Mouse (Mus musculus) hindbrain, postnatal 0 days (tissue): ENCODE results near the gene Tfrc. TPM values are rescaled to one million over a fixed set of nuclear protein-coding genes. Genes with fewer than 3 reads are reported as not detected.
A peak's percentile ranks its signal among the peaks of the same experiment; 100 is the strongest.
"Not testable (repeated sequence)": the region's sequence is repeated elsewhere in the genome, so short reads cannot be mapped to it uniquely, and the experiment has no call there.

Experiments
- ATAC-seq: fragments of 200-750 bp; cut with Nextera tagmentation; 2 replicates; pipeline ENCODE4 v1.8.0; 2017; ENCODE audit warnings: mild to moderate bottlenecking, moderate TSS enrichment, moderate library complexity
- DNase-seq: peaks from one replicate; pipeline ENCODE4 v3.0.0-alpha.2; 2015; ENCODE audit warnings: low spot score
- H3K27ac ChIP-seq: fragments of 300-500 bp; sonication (generic); 2 replicates; pipeline ENCODE4 v1.5.1; 2014; ENCODE audit warnings: mild to moderate bottlenecking
- H3K27me3 ChIP-seq: fragments of 300-500 bp; sonication (generic); 2 replicates; pipeline ENCODE4 v1.6.1; 2014; ENCODE audit warnings: low read length, mixed read lengths; ENCODE audit not compliant: insufficient read depth
- H3K36me3 ChIP-seq: fragments of 300-500 bp; sonication (generic); 2 replicates; pipeline ENCODE4 v1.6.1; 2014; ENCODE audit warnings: low read length, mixed read lengths; ENCODE audit not compliant: insufficient read depth
- H3K4me1 ChIP-seq: fragments of 300-500 bp; sonication (generic); 2 replicates; pipeline ENCODE4 v1.6.1; 2014; ENCODE audit warnings: antibody characterized with exemption, low read length, mixed read lengths; ENCODE audit not compliant: insufficient read depth
- H3K4me2 ChIP-seq: fragments of 300-500 bp; sonication (generic); 2 replicates; pipeline ENCODE4 v1.6.1; 2014; ENCODE audit warnings: low read depth, mild to moderate bottlenecking, low read length, moderate library complexity, mixed read lengths
- H3K4me3 ChIP-seq: fragments of 300-500 bp; sonication (generic); 2 replicates; pipeline ENCODE4 v1.5.1; 2014; ENCODE audit warnings: low read length
- H3K9ac ChIP-seq: fragments of 300-500 bp; sonication (generic); replicated peaks from 2 replicates; pipeline ENCODE4 v1.6.1; 2014; ENCODE audit warnings: mild to moderate bottlenecking, low read length, moderate library complexity, mixed read lengths
- H3K9me3 ChIP-seq: fragments of 300-500 bp; sonication (generic); 2 replicates; pipeline ENCODE4 v1.6.1; 2016; ENCODE audit warnings: low read length, mixed read lengths
- CTCF ChIP-seq: IDR thresholded peaks from 2 replicates; pipeline ENCODE4 v1.5.1; 2016; ENCODE audit warnings: antibody characterized with exemption, control low read depth, low read depth
- WGBS: fragments of 180-500 bp; shearing (Covaris S2); extraction: QIAGEN DNeasy Blood & Tissue Kit; methylation state at CpG from one replicate; pipeline ENCODE4 v1.1.7; 2014; 5-methylcytosine and 5-hydroxymethylcytosine counted together
- polyA plus RNA-seq: library from polyadenylated mRNA; unstranded; fragments of >200 nt; fragmentation: Nextera tagmentation; extraction: Ambion mirVana; gene quantifications from 2 replicates; pipeline ENCODE4 v1.2.1, GENCODE M21; 2015
- total RNA-seq: library from RNA; depleted of rRNA; stranded (reverse); fragments of >200 nt; gene quantifications from 2 replicates; pipeline ENCODE4 v1.2.3, GENCODE M21; 2014

Gene Tfrc
- total and polyA plus RNA-seq, 2 experiments from 2014 or later = 38.3 to 51.9 TPM

- H3K36me3 ChIP-seq = peaks cover 21% of the 10 kb centered on the region
- H3K9me3 ChIP-seq = no peaks in the 10 kb centered on the region
- no peak overlapping the region for H3K9ac ChIP-seq
- no peaks in the 10 kb centered on the region for H3K4me1 ChIP-seq
- no peak overlapping the region for H3K4me2 ChIP-seq
- DNase-seq = no peak
- no peak overlapping the region for H3K4me3 ChIP-seq
- no peak for TF ChIP-seq CTCF
- no peak overlapping the region for H3K27ac ChIP-seq
- ATAC-seq = no peak
- WGBS = 94% methylated on average over 4 of the region's 4 CpGs
- H3K27me3 ChIP-seq = no peaks in the 10 kb centered on the region
Observed at GRCm38 (mm10) chr16:32633486-32634012, 24.8 kb downstream of the Tfrc start.

GRCm38 (mm10) chr16:32634183-32634582 is 25.5 kb downstream of the Tfrc start:
- Histone ChIP-seq H3K4me1 (no peaks in the 10 kb centered on the region), H3K9me3 (no peaks in the 10 kb centered on the region), H3K9ac (no peak overlapping the region), H3K4me3 (no peak overlapping the region), H3K4me2 (no peak overlapping the region), H3K36me3 (peaks cover 16% of the 10 kb centered on the region), H3K27ac (no peak overlapping the region), H3K27me3 (no peaks in the 10 kb centered on the region)
- no peak for DNase-seq
- WGBS = 81% methylated on average over 5 of the region's 5 CpGs
- ATAC-seq = no peak
- TF ChIP-seq CTCF = no peak

GRCm38 (mm10) chr16:32635314-32635713 is 26.6 kb downstream of the Tfrc start:
- no peak overlapping the region for H3K27ac ChIP-seq
- H3K4me3 ChIP-seq = no peak overlapping the region
- H3K4me2 ChIP-seq = no peak overlapping the region
- peak; percentile 43 for TF ChIP-seq CTCF
- no peaks in the 10 kb centered on the region for H3K27me3 ChIP-seq
- DNase-seq (peak; percentile 65), ATAC-seq (peak; percentile 58)
- H3K36me3 ChIP-seq = peaks cover 5% of the 10 kb centered on the region; the same call in 1 of the 2 replicates
- H3K9me3 ChIP-seq = no peaks in the 10 kb centered on the region
- H3K9ac ChIP-seq = no peak overlapping the region
- H3K4me1 ChIP-seq = no peaks in the 10 kb centered on the region
- WGBS = 61% methylated on average over 3 of the region's 3 CpGs

- Histone ChIP-seq H3K4me3 (no peak overlapping the region), H3K4me2 (no peak overlapping the region), H3K36me3 (no peaks in the 10 kb centered on the region), H3K4me1 (no peaks in the 10 kb centered on the region), H3K27ac (no peak overlapping the region), H3K9me3 (no peaks in the 10 kb centered on the region), H3K9ac (no peak overlapping the region), H3K27me3 (no peaks in the 10 kb centered on the region)
- WGBS = 89% methylated on average over 3 of the region's 3 CpGs
- no peak for TF ChIP-seq CTCF
- DNase-seq (no peak), ATAC-seq (no peak)
Observed at GRCm38 (mm10) chr16:32636331-32636730, 27.6 kb downstream of the Tfrc start.

- Histone ChIP-seq H3K4me3 (no peak overlapping the region), H3K9me3 (no peaks in the 10 kb centered on the region), H3K4me1 (no peaks in the 10 kb centered on the region), H3K36me3 (no peaks in the 10 kb centered on the region), H3K4me2 (no peak overlapping the region), H3K9ac (no peak overlapping the region), H3K27me3 (no peaks in the 10 kb centered on the region), H3K27ac (no peak overlapping the region)
- 37% methylated on average over 6 of the region's 6 CpGs for WGBS
- TF ChIP-seq CTCF = no peak
- DNase-seq = no peak
- ATAC-seq = no peak
Observed at GRCm38 (mm10) chr16:32636871-32637521, 28.3 kb downstream of the Tfrc start.

GRCm38 (mm10) chr16:32638476-32638875 is 29.8 kb downstream of the Tfrc start:
- Histone ChIP-seq H3K9me3 (no peaks in the 10 kb centered on the region), H3K9ac (no peak overlapping the region), H3K4me2 (no peak overlapping the region), H3K36me3 (no peaks in the 10 kb centered on the region), H3K27ac (no peak overlapping the region), H3K4me3 (no peak overlapping the region), H3K27me3 (no peaks in the 10 kb centered on the region), H3K4me1 (no peaks in the 10 kb centered on the region)
- peak; percentile 94 for TF ChIP-seq CTCF
- peak; percentile 68 for ATAC-seq
- DNase-seq = peak; percentile 92
- WGBS = 5% methylated on average over 8 of the region's 8 CpGs

GRCm38 (mm10) chr16:32640096-32640495 is 31.4 kb downstream of the Tfrc start:
- no peak overlapping the region for H3K9ac ChIP-seq
- H3K4me2 ChIP-seq = no peak overlapping the region
- no peaks in the 10 kb centered on the region for H3K9me3 ChIP-seq
- 43% methylated on average over 5 of the region's 5 CpGs for WGBS
- no peak overlapping the region for H3K4me3 ChIP-seq
- H3K4me1 ChIP-seq = peaks cover 5% of the 10 kb centered on the region; the same call in 1 of the 2 replicates
- no peaks in the 10 kb centered on the region for H3K36me3 ChIP-seq
- H3K27me3 ChIP-seq = no peaks in the 10 kb centered on the region
- DNase-seq = no peak
- TF ChIP-seq CTCF = no peak
- H3K27ac ChIP-seq = no peak overlapping the region
- no peak for ATAC-seq

- not testable (repeated sequence) for ATAC-seq, H3K4me3 ChIP-seq, H3K9ac ChIP-seq, H3K27ac ChIP-seq, H3K9me3 ChIP-seq, H3K4me2 ChIP-seq, DNase-seq, H3K27me3 ChIP-seq, H3K36me3 ChIP-seq, H3K4me1 ChIP-seq
- WGBS = 60% methylated on average over 2 of the region's 2 CpGs
Observed at GRCm38 (mm10) chr16:32640683-32641082, 32.0 kb downstream of the Tfrc start.
